Mouse (Mus musculus) thymus, postnatal 4 days (tissue): ENCODE measurements at regions not wholly inside any gene's neighbourhood (a gene's known extent, or its start where the extent isn't known, plus 50 kb on each side); places are given as distances from the start of the nearest gene placed in this dataset.
A peak's percentile ranks its signal among the peaks of the same experiment; 100 is the strongest.

Experiments used
- DNase-seq: peaks from one replicate; pipeline ENCODE4 v3.0.0; 2021

DNA sequence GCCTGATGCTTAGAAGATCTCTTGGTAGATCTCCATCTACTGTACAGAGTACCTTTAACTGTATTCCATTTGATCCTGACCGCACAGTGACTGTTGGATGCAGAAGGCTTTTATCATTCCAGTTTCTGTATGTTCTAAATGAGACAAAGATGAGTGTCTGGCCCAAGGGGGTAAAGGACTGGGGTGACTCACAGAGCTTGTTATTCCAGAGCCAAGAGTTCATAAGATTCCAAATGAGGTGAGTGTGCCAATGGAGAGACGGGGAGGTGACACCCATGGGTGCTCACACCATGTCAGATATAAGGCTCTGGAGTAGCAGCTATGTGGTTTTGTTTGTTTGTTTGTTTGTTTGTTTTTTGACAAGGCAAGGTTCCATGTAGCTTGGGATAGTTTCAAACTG lies 54.8 kb upstream of the Lclat1 start:
- DNase-seq = no peak

- DNase-seq = peak; percentile 56
Observed at GRCm38 (mm10) chr17:73053479-73054215, 54.1 kb upstream of the Lclat1 start.

- DNase-seq = peak; percentile 60
Observed at GRCm38 (mm10) chr17:73054226-73054625, 53.6 kb upstream of the Lclat1 start.

GRCm38 (mm10) chr17:73055197-73055596 lies 52.6 kb upstream of the Lclat1 start:
- DNase-seq = no peak

DNA sequence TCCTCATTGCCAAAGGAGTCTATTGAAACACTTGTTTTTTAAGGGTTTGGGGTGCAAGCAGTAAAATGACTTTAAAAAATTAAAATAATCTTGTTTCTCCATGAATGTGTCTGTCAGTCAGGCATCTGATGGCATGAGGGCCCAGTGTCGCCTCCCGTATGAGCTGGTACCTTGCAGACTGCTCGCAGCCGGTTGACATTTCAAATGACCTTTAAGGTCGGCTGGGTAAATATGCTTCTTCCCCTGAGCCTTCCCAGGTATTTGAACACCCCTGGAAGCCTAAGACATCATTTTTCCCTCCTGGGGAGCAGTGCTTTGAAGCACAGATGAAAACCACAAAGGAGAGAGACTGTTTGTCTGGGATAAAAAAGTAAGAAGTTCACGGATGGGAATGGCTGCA lies 52.2 kb upstream of the Lclat1 start:
- DNase-seq = no peak

GRCm38 (mm10) chr17:73056616-73057015 lies 51.2 kb upstream of the Lclat1 start:
- DNase-seq = no peak
